ENCODE assay signal across 23 mouse cellular contexts in the genomic region with DNA sequence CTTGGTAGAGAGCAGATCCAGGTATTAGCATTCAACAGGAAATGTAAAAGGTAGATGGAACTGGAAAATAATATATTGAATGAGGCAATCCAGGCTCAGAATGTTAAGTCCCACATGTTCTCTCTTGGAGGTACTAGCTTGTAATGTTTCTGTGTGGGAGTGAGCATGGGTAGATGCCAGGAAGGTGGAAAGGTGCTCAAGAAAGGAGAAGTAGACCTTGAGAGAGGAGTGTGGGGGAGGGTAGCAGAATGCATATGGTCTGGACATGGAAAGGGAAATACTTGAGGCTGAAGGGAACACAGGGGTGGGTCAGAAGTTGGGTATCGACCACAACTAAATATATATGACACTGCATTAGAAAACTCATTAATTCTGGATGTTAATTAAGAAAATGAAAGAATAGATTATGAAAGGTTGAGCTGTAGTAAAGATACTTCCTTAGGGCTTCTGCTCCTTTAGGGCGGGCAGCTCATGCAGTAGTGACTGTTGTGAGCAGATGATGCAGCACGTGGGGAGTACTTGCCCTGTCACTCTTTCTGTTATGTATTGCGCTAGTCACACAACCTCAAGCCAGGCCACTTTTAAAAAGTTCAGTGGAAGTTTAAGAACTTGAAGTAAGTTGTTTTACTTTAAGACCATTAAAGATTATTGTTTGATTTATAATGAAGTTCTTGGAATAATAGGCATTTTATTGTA. TPM values are rescaled to one million over a fixed set of nuclear protein-coding genes. Genes with fewer than 3 reads are reported as not detected.
A peak's percentile ranks its signal among the peaks of the same experiment; 100 is the strongest.
DNase-seq lines count a peak whose midpoint lies in the region; ATAC-seq and TF ChIP-seq lines count a peak whose summit lies in the region.
"Had no signal": no experiment of that assay in that cellular context is flagged by ENCODE, and none has a peak within 500 bp of the region (broad histone marks: within the 10 kb centered on the region; RNA-seq: fewer than 3 reads in every experiment).

No protein-coding gene starts in this region.

- H3K4me3 ChIP-seq in midbrain, embryonic 11.5 days (ENCODE audit: low read depth, low read length) = no peak overlapping the region
- H3K4me3 ChIP-seq in midbrain, postnatal 0 days (ENCODE audit: low read depth, low read length) = no peak overlapping the region
- H3K4me3 ChIP-seq: embryonic facial prominence, embryonic 10.5 days; forebrain, embryonic 15.5 days; limb, embryonic 15.5 days; midbrain, embryonic 10.5 days; myocyte; neural tube, embryonic 15.5 days had no signal

- peak; percentile 11 for DNase-seq in kidney, adult 9 months
- no peak for DNase-seq in kidney, adult 11 months
- peak; percentile 81 for DNase-seq in midbrain, embryonic 11.5 days (ENCODE audit: low spot score, missing footprints)
- no peak for DNase-seq in midbrain, postnatal 0 days (ENCODE audit: low spot score)
- no peak for DNase-seq in T-cell, adult 2 months (ENCODE audit: low spot score)
- no peak for DNase-seq in layer of hippocampus, postnatal 25 days (ENCODE audit: extremely low spot score in 1 of 2, low spot score in 1 of 2)
- DNase-seq in retina, embryonic 14.5 days (ENCODE audit: low spot score) = no peak
- DNase-seq: adrenal gland, adult 2 months; cerebellum, postnatal 10 days; heart, adult 11 months; heart, postnatal 4 days; layer of hippocampus, postnatal 36 days; liver, postnatal 0 days; retina, postnatal 1 day; thymus, postnatal 4 days had no signal

- H3K4me2 ChIP-seq in midbrain, embryonic 11.5 days = no peak overlapping the region
- no peak overlapping the region for H3K4me2 ChIP-seq in midbrain, postnatal 0 days (ENCODE audit: low read depth, low read length, poor library complexity, severe bottlenecking)
- H3K4me2 ChIP-seq: forebrain, embryonic 15.5 days; limb, embryonic 15.5 days; neural tube, embryonic 15.5 days had no signal

- no peaks in the 10 kb centered on the region for H3K36me3 ChIP-seq in midbrain, embryonic 11.5 days (ENCODE audit: control insufficient read depth, insufficient read depth, low read length)
- H3K36me3 ChIP-seq in midbrain, postnatal 0 days (ENCODE audit: insufficient read depth, low read length) = no peaks in the 10 kb centered on the region
- H3K36me3 ChIP-seq: embryonic facial prominence, embryonic 10.5 days; forebrain, embryonic 15.5 days; limb, embryonic 15.5 days; midbrain, embryonic 10.5 days; neural tube, embryonic 15.5 days had no signal

- peaks cover 5% of the 10 kb centered on the region for H3K4me1 ChIP-seq in midbrain, embryonic 11.5 days (ENCODE audit: control insufficient read depth, insufficient read depth, low read length)
- H3K4me1 ChIP-seq in midbrain, postnatal 0 days (ENCODE audit: insufficient read depth, low read length) = no peaks in the 10 kb centered on the region
- H3K4me1 ChIP-seq: limb, embryonic 15.5 days; neural tube, embryonic 15.5 days had no signal

- H3K9me3 ChIP-seq in midbrain, embryonic 11.5 days (ENCODE audit: control insufficient read depth, low read length) = no peaks in the 10 kb centered on the region
- H3K9me3 ChIP-seq in midbrain, postnatal 0 days (ENCODE audit: low read length) = no peaks in the 10 kb centered on the region
- H3K9me3 ChIP-seq: embryonic facial prominence, embryonic 10.5 days; forebrain, embryonic 15.5 days; limb, embryonic 15.5 days; midbrain, embryonic 10.5 days; neural tube, embryonic 15.5 days had no signal

- H3K9ac ChIP-seq in midbrain, embryonic 11.5 days (ENCODE audit: low read length) = no peak overlapping the region
- H3K9ac ChIP-seq in midbrain, postnatal 0 days (replicated peaks; ENCODE audit: low read length, poor library complexity, severe bottlenecking) = no peak overlapping the region
- H3K9ac ChIP-seq: forebrain, embryonic 15.5 days; limb, embryonic 15.5 days; liver, postnatal 0 days; neural tube, embryonic 15.5 days had no signal

- no peak for ATAC-seq in midbrain, embryonic 11.5 days (ENCODE audit: low FRiP score)
- no peak for ATAC-seq in midbrain, postnatal 0 days (ENCODE audit: low FRiP score)
- ATAC-seq in granulocyte monocyte progenitor cell, adult 5-6 weeks (replicated peaks; ENCODE audit: poor library complexity, severe bottlenecking) = peak; percentile 30; the same call in 1 of the 2 replicates
- ATAC-seq: forebrain, embryonic 15.5 days; hindbrain, embryonic 16.5 days; liver, postnatal 0 days had no signal

- no peak for TF ChIP-seq CTCF in midbrain, postnatal 0 days (IDR thresholded peaks at IDR 0.05)

- H3K27ac ChIP-seq in midbrain, embryonic 11.5 days (ENCODE audit: low read depth, low read length) = no peak overlapping the region
- H3K27ac ChIP-seq in midbrain, postnatal 0 days (ENCODE audit: low read depth, low read length) = no peak overlapping the region
- H3K27ac ChIP-seq: embryonic facial prominence, embryonic 10.5 days; forebrain, embryonic 15.5 days; limb, embryonic 15.5 days; midbrain, embryonic 10.5 days; neural tube, embryonic 15.5 days had no signal

- no peaks in the 10 kb centered on the region for H3K27me3 ChIP-seq in midbrain, embryonic 11.5 days (ENCODE audit: control insufficient read depth, insufficient read depth, low read length)
- no peaks in the 10 kb centered on the region for H3K27me3 ChIP-seq in midbrain, postnatal 0 days (ENCODE audit: insufficient read depth, low read length)
- H3K27me3 ChIP-seq: forebrain, embryonic 15.5 days; limb, embryonic 15.5 days; neural tube, embryonic 15.5 days had no signal

- 58% methylated on average over 4 of the region's 4 CpGs for WGBS in midbrain, embryonic 11.5 days
- WGBS in midbrain, postnatal 0 days = 58% methylated on average over 4 of the region's 4 CpGs

RNA-seq across cellular contexts. Expression of gene Zcchc7, which starts 24.9 kb away (rescaled TPM):
- polyA plus RNA-seq in midbrain, embryonic 11.5 days (2014; fragmentation: Nextera tagmentation; extraction: Ambion mirVana) = 19.5 TPM in 2 replicates
- total RNA-seq in midbrain, postnatal 0 days (2014; rRNA removed) = 17.3 and 23.5 TPM in 2 replicates
- polyA plus RNA-seq in midbrain, postnatal 0 days (2015; fragmentation: Nextera tagmentation; extraction: Ambion mirVana) = 25.5 and 34.5 TPM in 2 replicates
- 42.2 and 52.4 TPM in 2 replicates for total RNA-seq in granulocyte monocyte progenitor cell, adult 5-6 weeks (2014; fragmentation: Nextera tagmentation)
- total RNA-seq in granulocyte monocyte progenitor cell, adult 5-6 weeks (2017) = 64.3 and 97.0 TPM in 2 replicates
- total RNA-seq in layer of hippocampus, postnatal 25 days (2021) = 10 to 100 TPM; 48.8 to 70.9 TPM

Comparison
In these comparisons a context has a peak if more than half of its experiments do, and no peak if none do; other contexts are left out.
1. DNase-seq: peak in kidney, adult 9 months (single experiment) and midbrain, embryonic 11.5 days (single experiment); none in kidney, adult 11 months (single experiment), midbrain, postnatal 0 days (single experiment), T-cell, adult 2 months (single experiment), layer of hippocampus, postnatal 25 days (0 of 2) and retina, embryonic 14.5 days (single experiment).